Mouse (Mus musculus) megakaryocyte, embryonic 14.5 days (primary cell): Measurements from ENCODE around the gene Gfi1b.

ENCODE experiments used
- FLI1 ChIP-seq: IDR thresholded peaks from 2 replicates; pipeline ENCODE4 v1.6.1; 2012; ENCODE audit warnings: low read length, inconsistent platforms, mixed read lengths
- GATA1 ChIP-seq: IDR thresholded peaks from 3 replicates; pipeline ENCODE4 v1.6.1; 2012; ENCODE audit warnings: mixed read lengths, low read length, inconsistent platforms, borderline replicate concordance

DNA sequence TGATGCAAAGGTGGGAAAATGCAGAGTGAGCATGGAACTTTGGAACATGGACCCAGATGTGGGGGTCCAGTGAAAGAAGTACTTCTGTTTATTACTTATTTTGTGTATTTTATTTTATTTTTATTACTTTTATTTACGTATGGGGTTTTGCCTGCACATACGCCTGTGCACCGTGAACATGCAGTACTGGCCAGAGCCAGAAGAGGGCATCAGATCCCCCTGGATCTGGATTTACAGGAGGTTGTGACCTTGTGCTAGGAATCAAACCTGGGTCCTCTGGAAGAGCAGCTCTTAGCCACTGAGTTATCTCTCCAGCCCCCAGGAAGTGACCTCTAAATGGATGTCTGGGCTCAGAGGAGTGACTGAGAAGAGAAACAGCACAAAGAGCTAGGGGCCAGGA is 3.1 kb upstream of the Gfi1b start:
- TF ChIP-seq GATA1, result no peak
- no peak for TF ChIP-seq FLI1
